Mouse (Mus musculus) large intestine, adult 2 months (tissue): ENCODE measurements around the gene Tbx15. TPM values are rescaled to one million over a fixed set of nuclear protein-coding genes. Genes with fewer than 3 reads are reported as not detected.

Experiments
- DNase-seq: peaks from one replicate; pipeline ENCODE4 v3.0.0-alpha.2; 2012; ENCODE audit warnings: low read depth, low spot score
- WGBS: fragments of 180-500 bp; shearing (Covaris S2); methylation state at CpG from one replicate; pipeline ENCODE4 v1.1.7; 2018; 5-methylcytosine and 5-hydroxymethylcytosine counted together
- polyA plus RNA-seq: library from polyadenylated mRNA; depleted of rRNA; stranded (reverse); fragments of >200 nt; gene quantifications from 2 replicates; pipeline ENCODE4 v1.2.3, GENCODE M21; 2012; rRNA removed

Gene Tbx15
- not detected in 2 replicates for polyA plus RNA-seq

DNA sequence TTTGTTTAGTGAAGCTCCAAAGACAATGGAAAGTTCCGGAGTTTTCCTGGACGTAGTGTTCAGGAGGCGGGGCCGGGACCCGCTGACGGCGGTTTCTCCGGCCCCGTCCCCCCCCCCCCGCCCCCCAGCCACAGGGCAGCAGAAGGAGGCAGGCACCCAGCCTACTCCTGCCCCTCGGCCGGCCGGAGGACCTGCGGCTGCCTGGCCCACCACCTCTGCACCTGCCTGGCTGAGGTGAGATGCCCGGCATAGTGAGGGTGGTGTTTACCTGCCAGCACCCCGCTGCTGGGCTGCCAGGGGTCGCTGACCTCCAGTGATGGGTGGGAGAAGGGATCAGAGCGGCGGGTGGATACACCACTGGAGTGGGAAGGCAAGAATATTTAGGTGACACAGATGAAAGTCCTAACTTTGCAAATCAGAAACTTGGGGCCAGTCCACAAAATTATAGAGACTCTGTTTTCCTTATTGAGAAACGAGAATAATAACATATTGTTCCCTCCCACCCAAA, at the start of gene Tbx15:
Gene Tbx15 (plus strand): TSS at position 169 of the 508 bp plus-strand sequence.
- DNase-seq = no peak
- WGBS = 4% methylated on average over 20 of the region's 20 CpGs

DNA sequence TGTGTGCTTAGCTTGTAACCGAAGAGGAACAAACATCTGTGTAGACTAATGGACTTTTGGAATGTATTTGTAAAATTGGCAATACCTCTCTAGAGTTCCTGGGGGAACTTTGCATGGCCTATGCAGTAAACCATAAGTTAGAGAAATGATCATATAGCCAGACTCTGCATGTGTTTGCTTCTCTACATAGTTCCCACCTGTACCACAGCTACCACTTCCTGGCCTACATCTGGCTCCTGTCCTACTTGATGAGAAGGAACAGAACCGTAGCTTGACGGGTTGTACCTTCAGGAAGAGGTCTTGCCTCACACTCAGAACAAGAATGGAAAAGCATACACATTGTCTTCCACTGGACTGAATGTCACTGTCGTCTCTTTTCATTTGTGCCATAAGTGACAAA, 46.6 kb upstream of the Tbx15 start:
- DNase-seq = no peak
- 77% methylated on average over 4 of the region's 4 CpGs for WGBS

GRCm38 (mm10) chr3:99203331-99203730, 36.9 kb upstream of the Tbx15 start:
- DNase-seq = no peak

- DNase-seq = no peak
- 55% methylated on average over 1 of the region's 1 CpGs for WGBS
Measured at GRCm38 (mm10) chr3:99208416-99208815, 31.8 kb upstream of the Tbx15 start.

DNA sequence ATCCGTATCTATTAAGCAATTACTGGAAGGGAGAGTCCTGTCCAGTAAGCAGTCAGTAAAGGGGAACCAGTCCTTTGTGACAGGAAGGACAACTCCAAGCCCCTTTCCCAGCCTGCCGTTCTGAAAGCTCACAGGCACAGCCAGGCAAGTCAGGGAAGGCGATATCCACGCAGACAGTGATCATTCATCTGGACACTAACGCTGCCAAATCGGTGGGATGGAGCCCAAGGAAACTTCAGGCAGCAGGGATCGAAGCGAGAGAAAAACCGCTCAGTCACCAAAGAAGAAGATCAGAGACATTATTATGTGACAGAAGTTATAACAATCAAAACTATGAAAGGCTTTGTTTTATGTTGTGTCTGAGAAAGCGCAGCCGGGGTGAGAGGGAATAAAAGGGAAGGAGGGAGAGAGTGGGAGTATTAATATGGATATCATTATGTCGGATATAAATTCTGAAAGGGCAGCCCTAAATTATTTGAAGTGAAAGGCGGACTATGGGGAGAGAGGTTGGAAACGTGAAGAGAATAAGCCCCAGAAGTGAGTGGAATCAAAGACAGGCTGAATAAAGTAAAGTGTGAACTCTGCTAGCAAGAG, 29.0 kb upstream of the Tbx15 start:
- 76% methylated on average over 14 of the region's 14 CpGs for WGBS
- DNase-seq = no peak

DNA sequence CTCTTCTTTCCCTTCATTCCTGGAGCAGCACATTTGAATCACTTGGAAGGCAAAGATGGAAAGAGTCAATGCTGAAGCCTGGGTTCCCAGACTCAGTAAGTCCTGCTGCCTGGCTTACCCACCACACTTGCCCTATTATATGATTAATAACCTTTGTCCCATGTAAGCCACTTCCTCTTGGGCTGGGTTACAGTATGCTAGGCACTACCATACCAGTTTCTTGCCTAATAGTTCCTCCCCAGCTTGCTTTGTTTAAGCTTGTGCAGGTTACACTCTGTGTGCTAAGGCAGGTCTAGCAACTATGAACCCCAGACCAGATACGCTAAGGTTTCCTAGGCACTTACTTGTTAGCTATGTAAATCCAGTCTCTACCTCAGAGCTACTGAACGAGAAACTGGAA, 12.4 kb upstream of the Tbx15 start:
- 69% methylated on average over 2 of the region's 2 CpGs for WGBS
- no peak for DNase-seq

DNA sequence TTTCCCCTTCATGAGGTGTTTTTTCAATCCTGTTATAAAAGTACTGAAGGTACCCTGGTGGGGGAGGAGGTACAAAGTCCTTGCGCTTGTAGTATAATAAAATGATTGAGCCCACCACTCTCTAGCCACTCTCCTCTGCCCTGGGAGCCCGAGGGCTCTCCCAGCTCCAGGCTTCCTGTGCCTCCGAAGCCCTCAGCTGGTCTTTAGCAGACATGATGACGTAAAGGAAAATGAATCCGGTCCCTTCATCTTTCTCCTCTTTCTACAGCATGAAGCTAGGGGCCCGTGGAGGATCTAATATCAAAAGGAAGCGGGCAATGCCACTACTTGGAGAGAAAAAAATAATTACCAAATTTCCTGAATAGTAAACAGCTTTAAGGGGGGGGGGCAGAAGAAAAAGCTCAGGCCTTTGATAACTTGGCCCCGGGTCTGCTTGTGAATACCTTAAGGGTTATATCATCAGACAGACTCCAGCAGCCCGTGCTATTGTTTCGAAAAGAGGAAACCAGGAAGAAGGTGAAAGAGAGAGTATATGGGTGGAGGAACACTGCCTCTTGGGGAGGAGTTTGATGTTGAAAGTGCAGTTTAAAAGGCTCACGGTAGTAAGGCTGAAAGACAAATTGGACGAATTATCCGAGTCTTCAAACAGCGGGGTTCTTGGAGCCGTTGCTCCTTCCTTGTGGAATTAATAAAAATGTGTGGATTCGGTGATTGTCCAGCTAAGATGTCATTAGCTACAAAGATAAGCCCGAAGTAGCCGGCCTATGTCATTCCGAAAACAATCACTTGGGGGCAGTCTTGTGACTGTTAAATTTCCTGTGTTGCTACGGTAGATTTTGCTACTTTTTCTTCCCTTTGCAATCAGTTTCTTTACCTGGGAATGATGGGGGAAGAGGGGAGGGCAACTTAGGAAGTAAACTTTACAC, 6.5 kb upstream of the Tbx15 start:
- 8% methylated on average over 20 of the region's 20 CpGs for WGBS
- peak; percentile 29 for DNase-seq

DNA sequence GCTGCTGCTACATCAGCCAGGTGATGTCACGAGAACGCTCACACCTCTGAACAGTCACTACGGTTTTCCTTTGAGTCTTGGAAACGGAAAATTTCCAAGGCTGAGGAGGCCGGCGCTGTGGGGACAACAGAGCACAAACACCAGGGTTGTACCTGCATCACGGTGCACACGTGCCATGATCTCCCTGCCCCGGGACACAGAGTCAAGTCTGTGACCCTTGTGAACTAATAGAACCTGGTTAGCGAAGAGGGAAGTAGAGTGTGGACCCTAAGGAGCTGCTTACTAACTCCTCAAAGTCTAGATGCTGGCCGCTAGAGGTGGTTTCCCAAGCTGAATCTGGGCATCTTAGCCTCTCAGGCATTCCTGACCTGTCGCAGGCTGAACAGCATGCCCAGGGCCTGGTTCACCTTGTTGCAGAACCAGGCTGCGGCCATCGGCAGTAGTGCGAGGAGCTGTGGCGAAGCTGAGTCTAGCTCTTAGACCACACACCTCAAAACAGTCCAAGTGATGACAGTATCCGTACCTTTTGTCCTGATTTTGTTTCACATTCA, 5.8 kb upstream of the Tbx15 start:
- DNase-seq = no peak
- 16% methylated on average over 17 of the region's 17 CpGs for WGBS

DNA sequence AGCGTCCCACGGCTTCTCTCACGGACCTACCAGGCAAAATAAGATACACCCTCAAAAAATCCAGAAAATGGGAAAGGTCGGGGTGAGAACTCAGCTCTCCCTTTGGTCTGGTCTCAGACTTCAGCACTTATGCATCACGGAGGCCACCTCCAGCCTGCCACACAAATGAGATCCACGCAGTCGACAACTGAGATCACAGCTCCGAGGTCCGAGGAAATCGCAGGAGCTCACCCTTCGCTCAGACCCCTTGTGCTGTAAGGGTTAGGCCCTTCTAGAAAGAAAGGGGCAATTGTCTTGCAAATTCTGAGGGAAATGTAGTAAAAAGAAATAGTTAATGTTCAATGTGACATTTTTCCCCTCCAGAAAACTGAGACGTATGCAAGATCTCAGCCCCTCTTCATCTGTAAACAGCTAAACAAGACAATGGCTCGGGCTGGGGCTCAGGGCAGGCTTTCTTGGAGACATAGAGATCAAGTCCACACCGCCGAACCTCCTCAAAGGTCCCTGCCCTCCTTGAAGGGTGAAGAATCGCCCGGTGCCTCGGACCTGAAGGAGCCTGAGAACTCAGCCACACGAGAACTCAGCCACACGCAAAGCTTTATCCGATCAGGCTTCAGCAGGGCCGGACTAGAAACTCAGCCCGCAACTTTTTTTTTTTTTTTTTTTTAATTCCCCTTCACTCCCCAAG, 4.9 kb upstream of the Tbx15 start:
- WGBS = 14% methylated on average over 23 of the region's 23 CpGs
- DNase-seq = no peak

GRCm38 (mm10) chr3:99235804-99236755, 4.1 kb upstream of the Tbx15 start:
- no peak for DNase-seq
- 13% methylated on average over 18 of the region's 18 CpGs for WGBS

GRCm38 (mm10) chr3:99238691-99239090, 1.5 kb upstream of the Tbx15 start:
- no peak for DNase-seq
- 15% methylated on average over 1 of the region's 1 CpGs for WGBS

DNA sequence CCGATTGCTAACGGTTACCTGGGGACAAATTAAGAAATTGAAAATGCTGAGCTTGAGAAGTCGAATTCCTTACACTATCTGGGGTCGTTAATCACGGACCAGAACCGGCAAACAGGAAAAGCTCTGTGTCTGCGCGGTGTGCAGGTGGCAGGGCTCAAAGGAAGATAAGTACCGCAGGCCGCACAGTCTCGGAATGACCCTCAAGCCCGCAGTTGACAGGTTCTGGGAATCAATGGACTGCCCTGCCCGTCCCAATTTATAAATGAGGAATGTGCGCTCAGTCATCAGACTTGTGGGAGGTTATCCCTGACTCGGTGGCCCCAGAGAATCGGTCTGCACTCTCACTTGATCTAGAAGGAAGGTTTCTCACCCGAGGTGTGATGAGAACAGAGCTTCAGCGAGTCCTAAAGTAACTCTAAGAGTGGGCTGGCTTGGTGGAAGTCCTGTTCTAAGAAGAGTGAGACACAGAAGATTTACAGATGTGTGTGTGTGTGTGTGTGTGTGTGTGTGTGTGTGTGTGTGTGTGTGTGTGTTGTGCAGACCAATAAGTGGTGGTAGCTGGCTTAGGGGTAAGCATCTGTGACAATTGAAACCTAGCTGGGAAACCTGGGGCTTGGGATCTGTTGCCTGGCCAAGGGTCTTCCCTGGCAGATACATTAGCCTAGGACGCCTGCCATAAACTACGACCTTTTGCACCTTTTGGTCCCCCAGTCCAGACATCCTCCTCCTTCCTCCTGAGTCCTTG, 708 bp upstream of the Tbx15 start:
- 7% methylated on average over 20 of the region's 20 CpGs for WGBS

DNA sequence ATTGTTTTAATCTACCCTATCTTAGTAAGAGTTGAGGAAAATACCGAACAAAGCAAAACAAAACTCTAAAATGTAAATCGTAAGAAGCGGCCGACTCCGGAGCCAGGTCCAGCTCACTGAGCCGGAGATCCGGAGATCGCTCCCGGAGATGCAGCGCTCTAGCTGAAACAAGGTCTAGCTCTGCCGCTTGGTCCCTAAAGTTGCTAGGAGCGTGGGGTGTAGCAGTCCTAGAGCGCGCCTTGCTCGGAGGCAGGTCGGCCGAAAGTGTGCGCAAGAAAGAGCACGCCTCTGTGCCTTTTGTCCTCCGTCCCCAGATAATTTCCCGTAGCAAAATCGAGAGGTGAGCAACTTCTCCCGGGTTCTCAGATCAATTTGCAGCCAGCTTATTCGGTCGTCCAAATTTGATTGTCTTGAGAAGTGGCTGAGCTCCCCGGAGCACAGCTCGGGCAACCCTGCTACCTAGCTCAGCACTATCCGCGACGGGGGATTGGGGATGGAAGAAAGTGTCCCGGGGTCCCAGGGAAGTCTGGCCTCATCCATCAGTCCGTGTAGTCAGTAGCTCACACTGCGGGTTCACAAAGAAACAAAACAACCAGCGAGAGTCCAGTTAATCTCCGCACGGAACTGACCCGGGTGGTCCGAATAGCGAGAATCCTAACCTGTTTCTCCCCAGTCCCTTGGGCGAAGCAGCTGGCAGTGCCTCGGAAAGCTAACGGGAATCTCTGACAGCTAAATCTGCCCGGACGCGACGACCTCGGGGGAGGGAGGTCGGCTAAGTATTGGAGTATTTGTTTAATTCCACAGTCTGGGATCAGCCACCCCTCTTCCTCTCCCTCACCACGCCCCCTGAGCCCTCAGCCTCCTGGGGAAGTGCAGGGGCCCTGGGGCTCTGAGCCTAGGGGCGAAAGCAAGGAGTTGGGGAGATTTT, 894 bp downstream of the Tbx15 start:
- no peak for DNase-seq
- 3% methylated on average over 50 of the region's 50 CpGs for WGBS

More for the DNA sequence above, 708 bp upstream of the Tbx15 start:
- DNase-seq = no peak

- DNase-seq = no peak
- WGBS = 12% methylated on average over 8 of the region's 8 CpGs
Measured at GRCm38 (mm10) chr3:99242481-99242880, 2.3 kb downstream of the Tbx15 start.

GRCm38 (mm10) chr3:99245341-99245740, 5.2 kb downstream of the Tbx15 start:
- no peak for DNase-seq
- WGBS = 7% methylated on average over 3 of the region's 3 CpGs

DNA sequence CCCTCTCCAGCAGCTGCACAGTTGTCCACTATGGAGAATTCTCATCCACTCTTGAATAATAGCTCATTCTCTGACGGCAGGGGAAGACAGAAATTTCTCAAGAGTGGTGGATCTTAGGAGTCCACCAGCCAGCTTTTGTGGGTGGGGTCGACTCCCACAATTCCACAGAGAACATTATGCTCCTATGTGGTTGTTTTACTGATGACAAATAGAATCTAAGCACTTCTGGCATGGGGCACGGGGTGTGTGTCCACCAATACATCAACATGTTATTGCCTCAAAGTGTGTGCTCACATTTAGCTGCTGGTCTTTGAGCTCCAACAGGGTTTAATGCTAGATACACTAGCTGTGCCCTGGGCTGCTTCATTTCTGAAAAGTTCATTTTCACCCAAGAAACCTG, 6.4 kb downstream of the Tbx15 start:
- WGBS = 24% methylated on average over 3 of the region's 3 CpGs

DNA sequence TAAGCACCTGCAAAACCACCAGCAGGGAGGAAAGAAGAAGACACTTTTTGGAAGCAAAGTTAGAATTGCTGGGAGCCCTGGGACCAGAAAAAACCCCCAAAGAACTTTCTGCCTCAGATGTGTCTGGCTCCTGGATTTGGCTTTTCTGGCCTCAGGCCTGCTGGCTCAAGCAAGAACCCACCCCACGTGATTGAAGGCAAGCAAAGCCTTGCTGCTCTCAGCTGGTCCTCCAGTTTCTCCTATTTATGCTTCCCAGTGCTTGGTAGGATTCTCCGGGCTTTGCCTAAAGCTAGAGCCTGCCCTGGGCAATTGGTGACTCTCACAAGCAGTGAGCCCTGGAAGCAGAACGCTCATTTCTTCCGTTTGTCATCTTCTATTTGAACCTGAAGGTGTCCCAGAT, 7.4 kb downstream of the Tbx15 start:
- WGBS = 18% methylated on average over 4 of the region's 4 CpGs
- no peak for DNase-seq

More for the DNA sequence above, 6.4 kb downstream of the Tbx15 start:
- no peak for DNase-seq
